Mouse (Mus musculus) kidney, embryonic 16.5 days (tissue): ENCODE data around the gene Srsf2. TPM values are rescaled to one million over a fixed set of nuclear protein-coding genes. Genes with fewer than 3 reads are reported as not detected.
"Not testable (repeated sequence)": the region's sequence is repeated elsewhere in the genome, so short reads cannot be mapped to it uniquely, and the experiment has no call there.

Experiments used
- ATAC-seq: fragments of 200-750 bp; cut with Nextera tagmentation; 2 replicates; pipeline ENCODE4 v1.8.0; 2017; ENCODE audit warnings: moderate TSS enrichment; ENCODE audit not compliant: low FRiP score, low TSS enrichment
- H3K27ac ChIP-seq: fragments of 300-500 bp; sonication (generic); 2 replicates; pipeline ENCODE4 v1.5.1; 2014; ENCODE audit warnings: low read length
- H3K27me3 ChIP-seq: fragments of 300-500 bp; sonication (generic); 2 replicates; pipeline ENCODE4 v1.6.1; 2014; ENCODE audit warnings: low read length, control low read depth, mixed read lengths; ENCODE audit not compliant: insufficient read depth
- H3K36me3 ChIP-seq: fragments of 300-500 bp; sonication (generic); 2 replicates; pipeline ENCODE4 v1.6.1; 2014; ENCODE audit warnings: low read length, control low read depth, mixed read lengths; ENCODE audit not compliant: insufficient read depth
- H3K4me1 ChIP-seq: fragments of 300-500 bp; sonication (generic); 2 replicates; pipeline ENCODE4 v1.6.1; 2014; ENCODE audit warnings: low read length, control low read depth, mixed read lengths; ENCODE audit not compliant: insufficient read depth
- H3K4me2 ChIP-seq: fragments of 300-500 bp; sonication (generic); replicated peaks from 2 replicates; pipeline ENCODE4 v1.6.1; 2014; ENCODE audit warnings: low read depth, low read length
- H3K4me3 ChIP-seq: fragments of 300-500 bp; sonication (generic); 2 replicates; pipeline ENCODE4 v1.5.1; 2014; ENCODE audit warnings: mild to moderate bottlenecking, low read length
- H3K9ac ChIP-seq: fragments of 300-500 bp; sonication (generic); replicated peaks from 2 replicates; pipeline ENCODE4 v1.6.1; 2014; ENCODE audit warnings: low read length
- H3K9me3 ChIP-seq: fragments of 300-500 bp; sonication (generic); 2 replicates; pipeline ENCODE4 v1.6.1; 2016; ENCODE audit warnings: low read length, control low read depth
- WGBS: fragments of 180-500 bp; shearing (Covaris S2); extraction: QIAGEN DNeasy Blood & Tissue Kit; methylation state at CpG from one replicate; pipeline ENCODE4 v1.1.7; 2014; 5-methylcytosine and 5-hydroxymethylcytosine counted together
- polyA plus RNA-seq: library from polyadenylated mRNA; unstranded; fragments of >200 nt; fragmentation: Nextera tagmentation; extraction: Ambion mirVana; gene quantifications from 2 replicates; pipeline ENCODE4 v1.2.1, GENCODE M21; 2015

The Srsf2 gene
- polyA plus RNA-seq, 1 experiment from 2014 or later: 729 TPM

GRCm38 (mm10) chr11:116857183-116857850, 4.4 kb upstream of the Srsf2 start:
- H3K4me2 ChIP-seq: no peak overlapping the region
- peaks cover 10% of the 10 kb centered on the region; the same call in 1 of the 2 replicates for H3K36me3 ChIP-seq
- peaks cover 10% of the 10 kb centered on the region for H3K4me1 ChIP-seq
- 64% methylated on average over 12 of the region's 12 CpGs for WGBS
- no peak overlapping the region for H3K9ac ChIP-seq
- H3K27me3 ChIP-seq: no peaks in the 10 kb centered on the region
- ATAC-seq: no peak
- H3K4me3 ChIP-seq: no peak overlapping the region
- no peak overlapping the region for H3K27ac ChIP-seq
- no peaks in the 10 kb centered on the region for H3K9me3 ChIP-seq

DNA sequence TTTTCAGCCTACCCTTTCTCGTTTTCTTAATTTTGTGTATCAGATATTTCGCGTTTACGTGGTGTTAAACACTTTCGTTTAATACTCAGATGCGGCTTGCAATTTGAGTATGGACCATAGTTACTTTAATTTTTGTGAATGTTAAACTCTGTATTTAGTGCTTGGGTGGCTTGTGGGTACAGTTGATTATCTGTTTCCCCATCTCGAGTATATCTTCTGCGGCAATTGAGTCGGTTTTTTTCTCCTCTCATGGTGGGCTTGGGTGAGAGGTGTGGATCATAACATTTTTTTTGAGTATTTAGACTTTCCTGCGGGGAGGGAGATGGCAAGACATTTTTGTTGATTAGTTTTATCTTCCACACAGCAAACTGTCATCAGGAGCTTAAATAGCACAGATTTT, 1.4 kb upstream of the Srsf2 start:
- H3K36me3 ChIP-seq: peaks cover 8% of the 10 kb centered on the region
- H3K27me3 ChIP-seq: no peaks in the 10 kb centered on the region
- H3K4me1 ChIP-seq: peaks cover 19% of the 10 kb centered on the region
- ATAC-seq: no peak
- 31% methylated on average over 10 of the region's 10 CpGs for WGBS
- H3K4me2 ChIP-seq: peak overlapping the region; percentile 54
- H3K27ac ChIP-seq: no peak overlapping the region
- peak overlapping the region; percentile 89 for H3K9ac ChIP-seq
- peak overlapping the region; percentile 95 for H3K4me3 ChIP-seq
- no peaks in the 10 kb centered on the region for H3K9me3 ChIP-seq

- under 1% methylated on average over 36 of the region's 36 CpGs for WGBS
- Histone ChIP-seq H3K27me3 (no peaks in the 10 kb centered on the region), H3K4me2 (peak overlapping the region; percentile 54), H3K4me3 (peak overlapping the region; percentile 95), H3K36me3 (peaks cover 13% of the 10 kb centered on the region), H3K9me3 (no peaks in the 10 kb centered on the region), H3K4me1 (peaks cover 19% of the 10 kb centered on the region), H3K9ac (peak overlapping the region; percentile 89), H3K27ac (peak overlapping the region; percentile 99)
- peak; percentile 91 for ATAC-seq
Observed at GRCm38 (mm10) chr11:116853512-116853928, 626 bp upstream of the Srsf2 start.

GRCm38 (mm10) chr11:116852291-116852890, 503 bp downstream of the Srsf2 start, which contains the start of gene Mfsd11:
Gene Mfsd11 (plus strand): TSS chr11:116852440.
- H3K4me2 ChIP-seq: peak within 1 kb of the TSS; percentile 77

GRCm38 (mm10) chr11:116851576-116852290, 1.2 kb downstream of the Srsf2 start:
- Histone ChIP-seq H3K4me2 (peak overlapping the region; percentile 77), H3K27me3 (no peaks in the 10 kb centered on the region), H3K4me1 (peaks cover 21% of the 10 kb centered on the region), H3K9ac (peak overlapping the region; percentile 99), H3K4me3 (peak overlapping the region; percentile 95), H3K36me3 (peaks cover 15% of the 10 kb centered on the region), H3K27ac (peak overlapping the region; percentile 98), H3K9me3 (no peaks in the 10 kb centered on the region)
- under 1% methylated on average over 29 of the region's 29 CpGs for WGBS
- ATAC-seq: no peak

More at GRCm38 (mm10) chr11:116852291-116852890, 503 bp downstream of the Srsf2 start, which contains the start of gene Mfsd11:
- Histone ChIP-seq H3K36me3 (peaks cover 15% of the 10 kb centered on the region), H3K4me3 (peak within 1 kb of the TSS; percentile 95), H3K9me3 (no peaks in the 10 kb centered on the region), H3K27me3 (no peaks in the 10 kb centered on the region), H3K4me1 (peaks cover 21% of the 10 kb centered on the region), H3K27ac (peak within 1 kb of the TSS; percentile 99), H3K9ac (peak within 1 kb of the TSS; percentile 99)
- peak; percentile 76 for ATAC-seq
- 0% methylated on average over 84 of the region's 91 CpGs for WGBS

DNA sequence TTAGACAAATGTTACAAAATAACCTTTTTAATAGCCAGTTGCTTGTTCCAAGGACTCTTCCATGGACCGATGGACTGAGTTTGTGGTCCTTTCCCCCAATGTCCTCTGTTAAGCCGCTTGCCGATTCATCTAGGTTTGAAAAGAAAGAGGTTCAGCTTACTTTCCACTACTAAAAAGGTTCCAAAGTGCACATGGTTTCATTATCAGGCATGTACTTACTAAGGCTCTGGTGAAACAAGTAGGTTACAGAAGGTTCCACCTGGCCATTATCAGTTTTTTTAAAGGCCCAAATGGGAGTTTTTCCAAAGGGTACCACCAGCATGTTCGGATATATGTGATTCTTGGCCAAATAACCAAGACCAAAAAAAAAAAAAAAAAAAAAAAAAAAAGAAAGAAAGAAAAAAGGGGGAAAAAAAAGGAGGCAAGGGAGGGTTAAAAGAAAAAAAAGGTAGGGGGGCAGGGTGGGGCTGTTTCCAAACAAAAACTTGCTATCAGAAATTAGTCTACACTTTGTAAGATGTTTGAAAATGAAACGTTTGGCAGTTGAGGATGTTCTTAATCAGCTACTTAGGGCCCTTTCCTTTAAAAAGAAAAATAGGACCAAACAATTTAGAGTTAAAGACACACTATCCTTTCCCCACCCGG, 1.9 kb downstream of the Srsf2 start:
- WGBS: 23% methylated on average over 6 of the region's 6 CpGs
- H3K36me3 ChIP-seq: peaks cover 15% of the 10 kb centered on the region
- peak overlapping the region; percentile 77 for H3K4me2 ChIP-seq
- peaks cover 21% of the 10 kb centered on the region for H3K4me1 ChIP-seq
- peak overlapping the region; percentile 98; the same call in 1 of the 2 replicates for H3K27ac ChIP-seq
- no peak for ATAC-seq
- H3K9me3 ChIP-seq: no peaks in the 10 kb centered on the region
- H3K9ac ChIP-seq: peak overlapping the region; percentile 99
- H3K4me3 ChIP-seq: peak overlapping the region; percentile 95
- H3K27me3 ChIP-seq: no peaks in the 10 kb centered on the region

- 37% methylated on average over 4 of the region's 4 CpGs for WGBS
- H3K9ac ChIP-seq: peak overlapping the region; percentile 8; the same call in 1 of the 2 replicates
- no peak for ATAC-seq
Observed at GRCm38 (mm10) chr11:116850085-116850484, 2.8 kb downstream of the Srsf2 start.

DNA sequence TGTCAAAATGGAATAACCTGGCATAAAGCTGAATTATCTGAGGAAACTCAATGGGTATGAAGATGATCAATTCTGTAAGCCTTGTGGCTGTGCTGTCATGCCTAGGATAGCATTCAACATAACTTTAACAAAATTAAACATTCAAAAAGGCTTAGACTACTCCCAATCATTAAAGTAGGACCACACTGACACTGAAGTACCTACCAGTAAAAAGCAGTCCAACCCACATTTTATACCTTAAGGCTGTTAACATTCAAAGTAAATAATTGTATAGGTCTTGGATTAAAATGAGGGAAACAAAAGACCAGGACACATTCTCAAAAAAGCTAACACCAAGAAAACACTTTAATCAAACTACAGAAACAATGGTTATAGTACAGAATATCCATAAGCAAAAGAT, 3.3 kb downstream of the Srsf2 start:
- Histone ChIP-seq H3K4me2 (no peak overlapping the region), H3K9ac (no peak overlapping the region), H3K4me1 (peaks cover 17% of the 10 kb centered on the region), H3K27ac (no peak overlapping the region), H3K9me3 (no peaks in the 10 kb centered on the region), H3K4me3 (no peak overlapping the region), H3K27me3 (no peaks in the 10 kb centered on the region), H3K36me3 (peaks cover 15% of the 10 kb centered on the region)
- ATAC-seq: no peak

More at GRCm38 (mm10) chr11:116850085-116850484, 2.8 kb downstream of the Srsf2 start:
- no peaks in the 10 kb centered on the region for H3K9me3 ChIP-seq
- peaks cover 15% of the 10 kb centered on the region for H3K36me3 ChIP-seq
- H3K27ac ChIP-seq: no peak overlapping the region
- H3K4me3 ChIP-seq: peak overlapping the region; percentile 25
- H3K27me3 ChIP-seq: no peaks in the 10 kb centered on the region
- H3K4me1 ChIP-seq: peaks cover 21% of the 10 kb centered on the region
- H3K4me2 ChIP-seq: peak overlapping the region; percentile 77

- H3K4me3 ChIP-seq, H3K9ac ChIP-seq, ATAC-seq, H3K4me2 ChIP-seq, H3K27me3 ChIP-seq, H3K27ac ChIP-seq, H3K9me3 ChIP-seq: not testable (repeated sequence)
- Histone ChIP-seq H3K4me1 (peaks cover 19% of the 10 kb centered on the region), H3K36me3 (peaks cover 15% of the 10 kb centered on the region)
- WGBS: 73% methylated on average over 2 of the region's 2 CpGs
Observed at GRCm38 (mm10) chr11:116848877-116849178, 4.1 kb downstream of the Srsf2 start.
